Mouse (Mus musculus) forebrain, embryonic 14.5 days (tissue): ENCODE data around the gene Ptprd. TPM values are rescaled to one million over a fixed set of nuclear protein-coding genes. Genes with fewer than 3 reads are reported as not detected.

ENCODE experiments used
- ATAC-seq: fragments of 200-750 bp; cut with Nextera tagmentation; 2 replicates; pipeline ENCODE4 v1.8.0; 2017; ENCODE audit warnings: mild to moderate bottlenecking, moderate library complexity
- DNase-seq: peaks from one replicate; pipeline ENCODE4 v3.0.0-alpha.2; 2015; ENCODE audit warnings: low spot score
- H3K27ac ChIP-seq: fragments of 300-500 bp; sonication (generic); 2 replicates; pipeline ENCODE4 v1.5.1; 2014; ENCODE audit warnings: low read depth, mild to moderate bottlenecking, control low read depth, low read length, moderate library complexity
- H3K27me3 ChIP-seq: fragments of 300-500 bp; sonication (generic); replicated peaks from 2 replicates; pipeline ENCODE4 v1.6.1; 2014; ENCODE audit warnings: low read length, control low read depth, mixed read lengths; ENCODE audit not compliant: control insufficient read depth, insufficient read depth
- H3K36me3 ChIP-seq: fragments of 300-500 bp; sonication (generic); 2 replicates; pipeline ENCODE4 v1.6.1; 2014; ENCODE audit warnings: low read length, control low read depth; ENCODE audit not compliant: control insufficient read depth, insufficient read depth
- H3K4me1 ChIP-seq: fragments of 300-500 bp; sonication (generic); 2 replicates; pipeline ENCODE4 v1.6.1; 2014; ENCODE audit warnings: antibody characterized with exemption, low read length, control low read depth; ENCODE audit not compliant: control insufficient read depth, insufficient read depth
- H3K4me2 ChIP-seq: fragments of 300-500 bp; sonication (generic); 2 replicates; pipeline ENCODE4 v1.6.1; 2014; ENCODE audit warnings: mild to moderate bottlenecking, control low read depth, low read length
- H3K4me3 ChIP-seq: fragments of 300-500 bp; sonication (generic); 2 replicates; pipeline ENCODE4 v1.5.1; 2014; ENCODE audit warnings: low read depth, low read length, control low read depth
- H3K9ac ChIP-seq: fragments of 300-500 bp; sonication (generic); 2 replicates; pipeline ENCODE4 v1.6.1; 2014; ENCODE audit warnings: mild to moderate bottlenecking, low read length, control low read depth, moderate library complexity
- H3K9me3 ChIP-seq: fragments of 300-500 bp; sonication (generic); replicated peaks from 2 replicates; pipeline ENCODE4 v1.6.1; 2016; ENCODE audit warnings: low read length, control low read depth, mixed read lengths; ENCODE audit not compliant: control insufficient read depth
- WGBS: fragments of 180-500 bp; shearing (Covaris S2); extraction: QIAGEN DNeasy Blood & Tissue Kit; methylation state at CpG from one replicate; pipeline ENCODE4 v1.1.7; 2014; 5-methylcytosine and 5-hydroxymethylcytosine counted together
- polyA plus RNA-seq: library from polyadenylated mRNA; unstranded; fragments of >200 nt; fragmentation: Nextera tagmentation; extraction: Ambion mirVana; gene quantifications from 2 replicates; pipeline ENCODE4 v1.2.1, GENCODE M21; 2014

Gene Ptprd
- polyA plus RNA-seq, 1 experiment from 2014 or later = 43.3 TPM

DNA sequence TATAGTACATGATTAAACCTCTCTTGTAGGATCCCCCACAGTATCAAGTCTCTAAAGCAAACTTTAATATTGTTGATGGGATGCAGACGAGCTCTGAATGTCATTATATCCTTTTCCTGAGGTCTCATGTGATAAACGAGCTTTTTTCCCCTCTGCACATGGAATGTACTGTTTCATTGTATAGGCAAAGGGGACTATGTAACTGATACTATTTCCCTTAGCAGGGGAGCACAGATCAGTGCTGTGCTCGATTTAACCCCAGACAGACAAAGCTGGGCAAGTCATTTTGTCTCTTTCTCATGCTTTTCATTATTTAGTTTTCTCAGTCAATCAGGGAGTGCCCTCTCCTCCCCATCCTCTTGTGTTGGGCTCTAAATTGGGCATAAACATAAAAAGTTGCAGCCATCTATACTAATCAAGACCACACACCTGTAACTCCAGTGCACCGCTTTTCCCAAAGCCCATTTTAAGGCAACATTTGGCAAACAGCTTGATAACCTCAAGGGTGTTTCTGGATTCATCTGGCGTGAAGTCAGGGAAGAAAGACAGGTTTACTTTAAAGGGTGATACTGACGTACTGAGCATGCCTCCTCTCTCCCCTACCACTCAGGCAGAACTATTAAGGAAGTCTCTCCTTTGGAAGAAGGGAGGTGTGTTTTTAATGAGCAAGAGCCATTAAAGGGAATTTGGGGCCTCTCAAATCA is 1709.0 kb downstream of the Ptprd start:
- Histone ChIP-seq H3K4me2 (no peak overlapping the region), H3K36me3 (no peaks in the 10 kb centered on the region), H3K9ac (no peak overlapping the region), H3K4me3 (no peak overlapping the region), H3K9me3 (no peaks in the 10 kb centered on the region), H3K4me1 (no peaks in the 10 kb centered on the region), H3K27ac (no peak overlapping the region), H3K27me3 (no peaks in the 10 kb centered on the region)
- 40% methylated on average over 6 of the region's 6 CpGs for WGBS
- ATAC-seq (no peak), DNase-seq (no peak)

DNA sequence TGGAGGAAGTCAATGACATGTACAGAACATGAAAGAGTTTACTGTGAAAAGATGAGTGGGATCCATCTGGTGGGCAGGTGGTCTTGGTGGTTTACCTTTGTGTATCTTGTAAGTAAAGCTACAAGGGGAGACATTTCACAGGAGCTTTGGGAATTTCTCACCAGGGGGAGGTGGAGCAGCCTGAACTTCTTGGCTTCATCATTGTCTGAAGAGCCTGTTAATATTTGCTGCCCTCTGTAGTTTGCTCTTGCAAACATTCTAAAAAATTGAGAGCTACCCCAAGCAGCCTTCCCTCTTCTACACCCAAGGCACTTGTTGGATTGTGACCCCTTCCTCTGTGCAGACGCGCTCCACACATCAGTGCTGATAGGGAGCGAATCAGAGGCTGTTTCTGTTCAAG is 1725.9 kb downstream of the Ptprd start:
- Histone ChIP-seq H3K9ac (no peak overlapping the region), H3K27ac (no peak overlapping the region), H3K4me2 (no peak overlapping the region), H3K4me3 (no peak overlapping the region), H3K36me3 (no peaks in the 10 kb centered on the region), H3K4me1 (no peaks in the 10 kb centered on the region), H3K27me3 (no peaks in the 10 kb centered on the region), H3K9me3 (no peaks in the 10 kb centered on the region)
- no peak for ATAC-seq
- WGBS = 90% methylated on average over 3 of the region's 3 CpGs
- peak; percentile 3 for DNase-seq

DNA sequence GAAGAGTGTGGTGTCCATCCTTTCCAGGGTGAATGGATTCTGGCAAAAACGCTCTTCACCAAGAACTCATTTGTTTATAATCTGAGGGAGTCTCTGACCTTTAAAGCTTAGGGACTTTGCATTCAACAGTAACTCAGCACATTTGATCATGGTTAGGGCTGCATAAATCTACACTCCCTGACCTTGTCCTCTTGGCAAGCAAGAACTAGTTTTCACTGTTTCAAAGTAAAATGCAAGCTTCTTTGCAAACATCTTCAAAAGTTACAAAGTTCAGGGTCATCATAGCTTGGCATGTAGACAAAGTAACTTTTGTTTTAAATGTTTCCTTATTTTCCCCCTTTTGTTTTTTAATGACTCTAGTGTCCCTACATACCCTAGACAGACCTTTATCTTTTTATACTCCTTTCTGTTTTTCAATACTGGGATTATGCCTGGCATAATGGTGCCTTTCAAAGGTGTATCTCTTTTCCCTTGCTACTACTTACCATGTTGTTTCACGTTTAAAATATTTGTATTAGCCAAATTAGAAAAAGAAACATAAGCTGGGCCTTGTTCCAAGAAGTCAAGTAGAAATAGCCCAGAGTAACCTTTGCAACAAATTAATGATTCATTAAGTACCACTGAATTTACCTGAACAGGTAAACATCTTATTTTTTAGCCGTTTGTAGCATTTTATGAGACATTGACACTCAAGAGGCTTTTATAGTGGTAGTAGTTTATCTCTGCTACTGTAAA is 1743.2 kb downstream of the Ptprd start:
- WGBS = 84% methylated on average over 3 of the region's 3 CpGs
- no peaks in the 10 kb centered on the region for H3K36me3 ChIP-seq
- DNase-seq (no peak), ATAC-seq (no peak)
- H3K4me2 ChIP-seq = no peak overlapping the region
- no peaks in the 10 kb centered on the region for H3K27me3 ChIP-seq
- no peak overlapping the region for H3K27ac ChIP-seq
- H3K4me3 ChIP-seq = no peak overlapping the region
- H3K9ac ChIP-seq = no peak overlapping the region
- no peaks in the 10 kb centered on the region for H3K4me1 ChIP-seq
- no peaks in the 10 kb centered on the region for H3K9me3 ChIP-seq

DNA sequence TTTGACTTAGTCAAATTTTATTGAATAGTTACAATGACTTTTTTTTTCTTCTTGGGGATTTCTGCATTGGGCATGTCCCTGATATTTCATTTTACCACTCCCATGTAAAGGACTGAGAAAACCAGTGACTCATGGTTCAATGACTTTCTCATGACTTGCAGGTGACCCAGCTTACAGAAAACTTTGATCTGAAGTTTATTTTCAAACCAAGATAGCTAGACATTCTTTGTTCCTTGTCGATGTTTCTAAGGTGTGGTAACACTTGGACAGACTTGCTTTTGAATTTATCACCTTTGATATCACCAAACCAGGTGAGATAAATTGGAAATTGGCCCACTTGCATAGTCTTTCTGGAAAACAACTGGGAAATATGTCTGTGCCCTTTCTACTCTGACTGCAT is 1747.1 kb downstream of the Ptprd start:
- no peak overlapping the region for H3K4me2 ChIP-seq
- H3K27ac ChIP-seq = no peak overlapping the region
- 81% methylated on average over 1 of the region's 1 CpGs for WGBS
- H3K9me3 ChIP-seq = no peaks in the 10 kb centered on the region
- DNase-seq (no peak), ATAC-seq (no peak)
- H3K27me3 ChIP-seq = no peaks in the 10 kb centered on the region
- H3K4me3 ChIP-seq = no peak overlapping the region
- no peak overlapping the region for H3K9ac ChIP-seq
- no peaks in the 10 kb centered on the region for H3K4me1 ChIP-seq
- H3K36me3 ChIP-seq = no peaks in the 10 kb centered on the region

DNA sequence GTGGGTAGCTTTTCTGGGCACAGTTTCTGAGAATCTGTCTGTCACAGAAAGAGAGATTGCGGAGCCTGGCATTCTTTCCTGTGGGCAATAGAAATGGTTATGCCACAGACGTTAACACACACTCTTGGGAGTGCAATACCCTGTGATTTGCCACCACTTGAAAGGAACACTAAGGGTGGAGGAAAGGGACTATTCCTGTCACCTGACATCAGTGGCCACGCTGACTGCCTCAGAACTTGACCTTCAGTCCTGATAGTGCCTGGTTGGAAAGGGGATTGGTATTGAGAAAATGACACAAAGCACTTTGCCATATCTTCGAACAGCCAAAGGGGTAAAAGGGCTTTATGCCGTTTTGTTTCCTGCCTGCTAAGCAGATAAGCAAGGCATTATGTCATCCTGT is 1750.4 kb downstream of the Ptprd start:
- WGBS = 77% methylated on average over 5 of the region's 5 CpGs

DNA sequence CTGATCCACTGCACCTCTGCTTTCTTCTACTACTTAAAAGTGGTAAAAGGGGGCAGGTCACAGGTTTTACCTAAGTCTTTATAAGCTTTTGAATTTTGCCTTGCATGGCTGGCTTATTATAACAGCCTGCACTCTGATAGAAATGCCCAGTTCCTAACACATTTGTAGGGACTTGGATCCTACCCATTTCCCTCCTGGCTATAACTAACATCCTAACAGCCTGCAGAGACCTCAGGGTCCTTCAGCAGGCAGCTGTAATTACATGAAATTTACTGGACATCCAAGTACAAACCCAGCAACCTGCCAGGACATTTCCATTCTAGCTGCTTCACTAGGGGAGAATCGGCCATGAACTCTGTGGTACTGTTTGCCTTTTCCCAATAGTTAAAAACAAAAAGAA is 1751.2 kb downstream of the Ptprd start:
- 76% methylated on average over 1 of the region's 1 CpGs for WGBS
- no peaks in the 10 kb centered on the region for H3K9me3 ChIP-seq
- no peaks in the 10 kb centered on the region for H3K36me3 ChIP-seq
- no peak overlapping the region for H3K27ac ChIP-seq
- ATAC-seq = no peak
- H3K4me3 ChIP-seq = no peak overlapping the region
- H3K27me3 ChIP-seq = no peaks in the 10 kb centered on the region
- H3K4me1 ChIP-seq = no peaks in the 10 kb centered on the region
- no peak for DNase-seq
- no peak overlapping the region for H3K9ac ChIP-seq
- H3K4me2 ChIP-seq = no peak overlapping the region

More for the DNA sequence above, 1750.4 kb downstream of the Ptprd start:
- no peak overlapping the region for H3K27ac ChIP-seq
- H3K36me3 ChIP-seq = no peaks in the 10 kb centered on the region
- H3K4me2 ChIP-seq = no peak overlapping the region
- no peak overlapping the region for H3K4me3 ChIP-seq
- ATAC-seq = no peak
- DNase-seq = no peak
- H3K9ac ChIP-seq = no peak overlapping the region
- no peaks in the 10 kb centered on the region for H3K9me3 ChIP-seq
- H3K27me3 ChIP-seq = no peaks in the 10 kb centered on the region
- no peaks in the 10 kb centered on the region for H3K4me1 ChIP-seq

DNA sequence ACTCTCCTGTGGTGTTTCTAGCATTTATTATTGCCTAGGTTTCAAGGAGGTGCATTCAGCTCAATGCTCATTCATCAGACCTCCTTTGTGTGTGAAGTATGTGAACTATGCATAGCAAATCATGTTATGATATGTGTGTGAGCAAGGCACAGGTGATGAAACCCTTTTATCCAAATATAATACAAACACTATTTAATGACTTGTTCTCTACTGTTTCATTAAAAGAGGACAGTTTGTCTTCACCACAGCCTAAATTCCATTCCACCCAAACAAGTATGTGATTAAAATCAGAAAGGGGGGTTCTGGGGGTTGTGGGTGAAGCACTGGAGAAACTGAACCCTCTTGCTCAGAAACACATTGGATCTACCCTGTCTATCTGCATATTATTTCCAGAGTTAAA is 1752.1 kb downstream of the Ptprd start:
- DNase-seq (no peak), ATAC-seq (no peak)
- H3K36me3 ChIP-seq = no peaks in the 10 kb centered on the region
- no peak overlapping the region for H3K9ac ChIP-seq
- no peaks in the 10 kb centered on the region for H3K4me1 ChIP-seq
- H3K27me3 ChIP-seq = no peaks in the 10 kb centered on the region
- H3K4me3 ChIP-seq = no peak overlapping the region
- no peak overlapping the region for H3K27ac ChIP-seq
- H3K4me2 ChIP-seq = no peak overlapping the region
- H3K9me3 ChIP-seq = no peaks in the 10 kb centered on the region

DNA sequence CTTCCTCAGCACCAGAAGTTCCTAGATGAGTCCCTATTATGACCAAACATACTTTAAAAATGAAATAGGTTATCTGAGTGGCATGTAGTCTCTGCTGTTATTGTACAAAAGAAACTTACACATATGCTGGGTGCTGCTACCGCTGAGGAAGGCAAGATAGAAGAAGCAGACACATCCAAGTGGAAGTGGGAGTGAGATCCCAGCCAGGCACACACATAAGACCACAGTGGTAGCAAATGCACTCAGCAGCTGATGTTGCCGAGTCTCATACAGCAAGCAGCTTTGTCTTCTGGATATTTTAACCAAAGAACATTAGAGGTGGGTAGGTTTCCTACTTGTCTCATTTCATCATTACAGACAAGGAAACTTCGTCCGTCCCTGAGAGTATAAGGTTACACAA is 1759.5 kb downstream of the Ptprd start:
- Histone ChIP-seq H3K9me3 (no peaks in the 10 kb centered on the region), H3K27ac (no peak overlapping the region), H3K4me3 (no peak overlapping the region), H3K36me3 (no peaks in the 10 kb centered on the region), H3K4me2 (no peak overlapping the region), H3K27me3 (no peaks in the 10 kb centered on the region), H3K4me1 (0 out of 2 replicates have a peak, but pooled peaks cover 2% of the 10 kb centered on the region), H3K9ac (no peak overlapping the region)
- DNase-seq (no peak), ATAC-seq (no peak)
- WGBS = 86% methylated on average over 4 of the region's 4 CpGs

DNA sequence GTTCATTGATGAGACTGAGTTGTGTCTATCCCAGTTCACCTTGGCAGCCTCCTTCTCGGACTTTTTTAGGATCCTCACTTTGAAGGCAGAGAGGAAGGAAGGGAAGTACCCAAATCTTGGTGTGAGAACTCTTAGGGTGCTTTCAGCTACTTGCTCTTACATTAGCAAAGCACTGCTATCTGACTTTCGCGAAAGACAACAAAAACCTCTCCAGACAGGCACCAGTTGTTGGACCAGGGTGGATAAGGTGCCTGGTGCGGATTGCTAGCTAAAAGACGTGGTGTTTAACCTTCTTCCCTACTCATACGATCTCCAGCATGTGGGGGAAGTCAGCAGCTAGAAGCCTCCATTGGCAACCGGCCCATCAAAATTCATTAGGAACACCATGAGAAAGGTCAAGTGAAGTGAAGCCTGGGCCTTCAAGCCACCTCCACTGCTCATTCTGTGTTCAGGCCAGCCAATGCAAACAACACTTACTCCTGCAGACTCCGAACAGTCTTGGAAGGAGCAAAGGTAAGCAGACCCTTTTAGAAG is 1760.7 kb downstream of the Ptprd start:
- no peaks in the 10 kb centered on the region for H3K27me3 ChIP-seq
- H3K4me2 ChIP-seq = peak overlapping the region; percentile 69
- H3K4me1 ChIP-seq = 0 out of 2 replicates have a peak, but pooled peaks cover 2% of the 10 kb centered on the region
- DNase-seq = peak; percentile 29
- H3K36me3 ChIP-seq = no peaks in the 10 kb centered on the region
- H3K27ac ChIP-seq = 0 out of 2 replicates have a peak overlapping the region, but pooled peaks have one; percentile 95
- H3K9ac ChIP-seq = peak overlapping the region; percentile 93
- H3K4me3 ChIP-seq = peak overlapping the region; percentile 76
- WGBS = 46% methylated on average over 8 of the region's 8 CpGs
- no peak for ATAC-seq
- no peaks in the 10 kb centered on the region for H3K9me3 ChIP-seq
